Mouse (Mus musculus) limb, embryonic 13.5 days (tissue): ENCODE data around the gene Lrig2. TPM values are rescaled to one million over a fixed set of nuclear protein-coding genes. Genes with fewer than 3 reads are reported as not detected.

Experiments used
- ATAC-seq: fragments of 200-750 bp; cut with Nextera tagmentation; 2 replicates; pipeline ENCODE4 v1.8.0; 2017; ENCODE audit warnings: low read depth, moderate number of reproducible peaks, moderate TSS enrichment; ENCODE audit not compliant: low FRiP score
- H3K27ac ChIP-seq: fragments of 300-500 bp; sonication (generic); 2 replicates; pipeline ENCODE4 v1.5.1; 2015; ENCODE audit warnings: inconsistent platforms, mild to moderate bottlenecking, moderate library complexity
- H3K27me3 ChIP-seq: fragments of 300-500 bp; sonication (generic); 2 replicates; pipeline ENCODE4 v1.6.1; 2015; ENCODE audit warnings: mild to moderate bottlenecking, inconsistent platforms
- H3K36me3 ChIP-seq: fragments of 300-500 bp; sonication (generic); 2 replicates; pipeline ENCODE4 v1.6.1; 2015; ENCODE audit warnings: inconsistent platforms, mild to moderate bottlenecking, moderate library complexity
- H3K4me1 ChIP-seq: fragments of 300-500 bp; sonication (generic); 2 replicates; pipeline ENCODE4 v1.6.1; 2015; ENCODE audit warnings: inconsistent platforms
- H3K4me2 ChIP-seq: fragments of 300-500 bp; sonication (generic); replicated peaks from 2 replicates; pipeline ENCODE4 v1.6.1; 2015; ENCODE audit warnings: inconsistent platforms, mild to moderate bottlenecking, moderate library complexity
- H3K4me3 ChIP-seq: fragments of 300-500 bp; sonication (generic); 2 replicates; pipeline ENCODE4 v1.5.1; 2015; ENCODE audit warnings: moderate library complexity, mild to moderate bottlenecking, inconsistent platforms
- H3K9ac ChIP-seq: fragments of 300-500 bp; sonication (generic); 2 replicates; pipeline ENCODE4 v1.6.1; 2015; ENCODE audit warnings: mild to moderate bottlenecking, inconsistent platforms
- H3K9me3 ChIP-seq: fragments of 300-500 bp; sonication (generic); 2 replicates; pipeline ENCODE4 v1.6.1; 2016; ENCODE audit warnings: inconsistent platforms
- WGBS: fragments of 180-500 bp; shearing (Covaris S2); methylation state at CpG from one replicate; pipeline ENCODE4 v1.1.7; 2015; 5-methylcytosine and 5-hydroxymethylcytosine counted together
- polyA plus RNA-seq: library from polyadenylated mRNA; unstranded; fragments of >200 nt; fragmentation: Nextera tagmentation; extraction: Ambion mirVana; gene quantifications from 2 replicates; pipeline ENCODE4 v1.2.1, GENCODE M21; 2015

Lrig2 gene
- polyA plus RNA-seq, 1 experiment from 2014 or later, result 21.5 TPM

DNA sequence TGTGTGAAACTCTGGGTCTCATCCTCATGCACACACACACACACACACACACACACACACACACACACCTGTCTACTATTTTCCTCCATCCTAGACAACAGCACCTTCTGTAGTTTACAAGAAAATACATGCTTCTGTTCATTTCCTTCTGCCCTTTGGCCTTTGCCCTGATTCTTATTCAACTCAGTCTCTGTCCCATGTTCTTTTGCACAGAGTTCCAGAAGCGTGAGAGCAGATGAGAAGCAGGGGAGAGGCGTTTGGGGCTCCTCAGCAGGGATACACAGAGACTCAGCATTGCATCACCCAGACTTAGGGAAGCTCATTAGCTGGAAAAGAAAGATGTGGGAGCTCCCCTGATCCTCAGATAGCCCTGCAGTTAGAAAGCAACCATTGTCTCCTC, 13.8 kb upstream of the Lrig2 start:
- Histone ChIP-seq H3K4me3 (no peak overlapping the region), H3K4me2 (no peak overlapping the region), H3K36me3 (no peaks in the 10 kb centered on the region), H3K9ac (no peak overlapping the region), H3K9me3 (no peaks in the 10 kb centered on the region), H3K27me3 (no peaks in the 10 kb centered on the region), H3K27ac (no peak overlapping the region), H3K4me1 (no peaks in the 10 kb centered on the region)
- WGBS, result 40% methylated on average over 2 of the region's 2 CpGs
- no peak for ATAC-seq

DNA sequence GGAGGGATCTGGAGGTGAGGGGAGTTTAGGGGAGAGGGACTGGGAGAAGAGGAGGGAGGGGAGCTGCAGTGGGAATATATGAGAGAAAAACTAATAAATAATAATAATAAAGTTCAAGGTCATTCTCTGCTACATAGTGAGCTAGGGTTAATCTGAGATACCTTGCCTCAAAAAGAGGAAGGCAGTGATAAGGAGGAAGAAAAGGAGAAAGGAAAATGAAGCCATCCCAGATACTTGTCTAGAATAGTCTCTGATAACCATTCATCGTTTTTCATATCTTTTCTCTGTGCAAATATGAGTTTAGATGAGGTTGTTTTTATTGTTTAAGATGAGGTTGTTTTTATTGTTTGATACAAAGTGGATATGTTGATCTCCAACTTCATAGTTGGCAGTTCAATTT, 13.3 kb upstream of the Lrig2 start:
- Histone ChIP-seq H3K9me3 (no peaks in the 10 kb centered on the region), H3K27me3 (no peaks in the 10 kb centered on the region), H3K36me3 (no peaks in the 10 kb centered on the region), H3K27ac (no peak overlapping the region), H3K4me2 (no peak overlapping the region), H3K4me1 (no peaks in the 10 kb centered on the region), H3K9ac (no peak overlapping the region), H3K4me3 (no peak overlapping the region)
- ATAC-seq, result no peak
- WGBS, result 73% methylated on average over 1 of the region's 1 CpGs

GRCm38 (mm10) chr3:104523333-104523871, 11.7 kb upstream of the Lrig2 start:
- Histone ChIP-seq H3K27me3 (no peaks in the 10 kb centered on the region), H3K9ac (no peak overlapping the region), H3K4me3 (no peak overlapping the region), H3K27ac (no peak overlapping the region), H3K4me2 (no peak overlapping the region), H3K4me1 (no peaks in the 10 kb centered on the region), H3K9me3 (no peaks in the 10 kb centered on the region), H3K36me3 (no peaks in the 10 kb centered on the region)
- no peak for ATAC-seq
- WGBS, result 75% methylated on average over 4 of the region's 4 CpGs

- H3K9ac ChIP-seq, result no peak overlapping the region
- no peaks in the 10 kb centered on the region for H3K9me3 ChIP-seq
- no peaks in the 10 kb centered on the region for H3K4me1 ChIP-seq
- no peaks in the 10 kb centered on the region for H3K36me3 ChIP-seq
- no peak for ATAC-seq
- H3K4me2 ChIP-seq, result no peak overlapping the region
- 44% methylated on average over 3 of the region's 3 CpGs for WGBS
- no peak overlapping the region for H3K27ac ChIP-seq
- H3K27me3 ChIP-seq, result no peaks in the 10 kb centered on the region
- H3K4me3 ChIP-seq, result no peak overlapping the region
Measured at GRCm38 (mm10) chr3:104521341-104521924, 9.7 kb upstream of the Lrig2 start.

- no peak for ATAC-seq
- WGBS, result 72% methylated on average over 3 of the region's 3 CpGs
- H3K9ac ChIP-seq, result no peak overlapping the region
Measured at GRCm38 (mm10) chr3:104520471-104520870, 8.8 kb upstream of the Lrig2 start.

DNA sequence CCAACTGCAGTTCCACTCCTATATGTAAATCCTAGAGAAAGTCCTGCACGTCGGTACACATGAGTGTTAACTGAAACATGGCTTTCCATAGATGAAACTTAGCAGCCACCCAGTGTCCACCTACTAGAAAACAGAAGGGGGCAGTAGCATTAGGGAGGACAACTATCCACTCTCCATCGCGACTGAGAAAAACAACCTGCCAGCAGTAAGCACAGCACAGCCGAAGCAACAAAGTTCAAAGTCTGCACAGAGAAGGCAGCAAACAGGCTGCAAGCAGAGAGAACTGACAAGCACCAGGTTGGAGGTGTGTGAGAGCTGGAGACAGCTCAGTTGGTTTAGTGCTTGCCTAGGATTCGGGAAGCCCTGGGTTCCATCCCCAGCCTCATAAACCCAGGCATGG, 7.2 kb upstream of the Lrig2 start:
- Histone ChIP-seq H3K27me3 (no peaks in the 10 kb centered on the region), H3K4me3 (no peak overlapping the region), H3K36me3 (no peaks in the 10 kb centered on the region), H3K4me1 (no peaks in the 10 kb centered on the region), H3K9me3 (no peaks in the 10 kb centered on the region), H3K27ac (no peak overlapping the region), H3K4me2 (no peak overlapping the region), H3K9ac (no peak overlapping the region)
- 56% methylated on average over 6 of the region's 6 CpGs for WGBS
- ATAC-seq, result no peak

More at GRCm38 (mm10) chr3:104520471-104520870, 8.8 kb upstream of the Lrig2 start:
- no peaks in the 10 kb centered on the region for H3K4me1 ChIP-seq
- H3K27ac ChIP-seq, result no peak overlapping the region
- no peaks in the 10 kb centered on the region for H3K36me3 ChIP-seq
- H3K9me3 ChIP-seq, result no peaks in the 10 kb centered on the region
- no peak overlapping the region for H3K4me3 ChIP-seq
- H3K4me2 ChIP-seq, result no peak overlapping the region
- H3K27me3 ChIP-seq, result no peaks in the 10 kb centered on the region

DNA sequence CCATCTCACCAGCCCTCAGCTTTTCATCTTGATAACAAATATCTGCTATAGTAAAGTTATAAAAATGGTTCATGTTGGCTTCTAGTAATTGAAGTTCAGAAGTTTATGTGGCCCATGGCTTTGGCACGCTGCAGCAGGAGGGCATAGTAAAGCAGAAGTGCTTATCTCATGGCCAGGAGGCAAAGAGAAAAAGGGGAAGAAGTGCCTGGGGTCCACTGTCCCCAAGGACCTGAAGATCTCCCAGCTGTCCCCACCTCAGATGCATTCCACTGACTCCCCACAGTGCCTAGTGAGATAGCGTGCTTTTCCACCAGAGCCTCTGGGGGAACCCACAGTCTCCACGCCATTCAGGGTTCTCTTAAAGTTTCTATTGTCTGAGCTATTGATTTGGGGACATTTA, 6.7 kb upstream of the Lrig2 start:
- WGBS, result 80% methylated on average over 3 of the region's 3 CpGs

DNA sequence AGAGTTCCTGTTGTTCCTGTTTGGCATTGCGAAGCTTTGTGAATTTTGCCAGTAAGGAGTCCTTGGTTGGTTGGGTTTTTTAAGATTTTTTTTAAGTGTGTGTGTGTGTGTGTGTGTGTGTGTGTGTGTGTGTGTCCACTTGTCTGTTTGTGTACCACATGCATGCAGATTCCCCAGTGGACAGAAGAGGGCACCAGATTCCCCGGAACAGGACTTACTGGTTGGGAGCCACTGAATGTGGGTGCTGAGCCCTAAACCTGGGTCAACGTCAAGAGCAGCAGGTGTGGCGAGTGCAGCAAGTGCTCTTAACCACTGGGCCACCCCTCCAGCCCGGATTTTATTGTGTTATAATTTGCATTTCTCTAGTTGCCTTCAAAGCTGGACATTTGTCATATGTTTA, 5.4 kb upstream of the Lrig2 start:
- no peak for ATAC-seq
- H3K27me3 ChIP-seq, result no peaks in the 10 kb centered on the region
- H3K4me3 ChIP-seq, result no peak overlapping the region
- H3K36me3 ChIP-seq, result no peaks in the 10 kb centered on the region
- no peaks in the 10 kb centered on the region for H3K9me3 ChIP-seq
- H3K9ac ChIP-seq, result no peak overlapping the region
- WGBS, result 82% methylated on average over 5 of the region's 5 CpGs
- no peak overlapping the region for H3K4me2 ChIP-seq
- peaks cover 7% of the 10 kb centered on the region; the same call in 1 of the 2 replicates for H3K4me1 ChIP-seq
- no peak overlapping the region for H3K27ac ChIP-seq

More for the DNA sequence above, 6.7 kb upstream of the Lrig2 start:
- Histone ChIP-seq H3K27ac (no peak overlapping the region), H3K9me3 (no peaks in the 10 kb centered on the region), H3K36me3 (no peaks in the 10 kb centered on the region), H3K27me3 (no peaks in the 10 kb centered on the region), H3K4me2 (no peak overlapping the region), H3K4me1 (no peaks in the 10 kb centered on the region), H3K9ac (no peak overlapping the region), H3K4me3 (no peak overlapping the region)
- no peak for ATAC-seq

GRCm38 (mm10) chr3:104514510-104514909, 2.8 kb upstream of the Lrig2 start:
- Histone ChIP-seq H3K4me3 (no peak overlapping the region), H3K9ac (no peak overlapping the region), H3K27me3 (no peaks in the 10 kb centered on the region), H3K9me3 (no peaks in the 10 kb centered on the region), H3K4me1 (peaks cover 15% of the 10 kb centered on the region), H3K4me2 (no peak overlapping the region), H3K27ac (no peak overlapping the region), H3K36me3 (no peaks in the 10 kb centered on the region)
- ATAC-seq, result no peak
- 76% methylated on average over 2 of the region's 2 CpGs for WGBS

DNA sequence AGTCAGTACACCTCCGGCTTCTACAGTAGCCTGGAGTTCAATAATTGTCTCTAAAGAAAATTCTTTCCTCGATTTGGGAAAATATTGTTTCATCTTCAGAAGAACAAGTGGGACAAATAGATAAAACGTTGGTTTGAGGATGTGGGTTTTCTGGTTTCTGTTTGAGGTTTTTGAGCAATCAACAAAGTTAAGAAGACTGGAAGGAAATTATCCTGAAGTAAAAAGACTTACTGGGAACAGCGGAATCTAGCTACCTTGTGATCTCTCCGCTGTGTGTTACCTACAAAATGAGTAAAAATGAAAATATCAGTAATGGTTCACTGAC, 668 bp upstream of the Lrig2 start:
- Histone ChIP-seq H3K9ac (peak overlapping the region; percentile 68; the same call in 1 of the 2 replicates), H3K4me3 (peak overlapping the region; percentile 96), H3K36me3 (no peaks in the 10 kb centered on the region), H3K9me3 (no peaks in the 10 kb centered on the region), H3K27me3 (no peaks in the 10 kb centered on the region), H3K4me1 (peaks cover 22% of the 10 kb centered on the region), H3K4me2 (peak overlapping the region; percentile 69), H3K27ac (peak overlapping the region; percentile 87)
- ATAC-seq, result no peak
- WGBS, result 24% methylated on average over 5 of the region's 5 CpGs

DNA sequence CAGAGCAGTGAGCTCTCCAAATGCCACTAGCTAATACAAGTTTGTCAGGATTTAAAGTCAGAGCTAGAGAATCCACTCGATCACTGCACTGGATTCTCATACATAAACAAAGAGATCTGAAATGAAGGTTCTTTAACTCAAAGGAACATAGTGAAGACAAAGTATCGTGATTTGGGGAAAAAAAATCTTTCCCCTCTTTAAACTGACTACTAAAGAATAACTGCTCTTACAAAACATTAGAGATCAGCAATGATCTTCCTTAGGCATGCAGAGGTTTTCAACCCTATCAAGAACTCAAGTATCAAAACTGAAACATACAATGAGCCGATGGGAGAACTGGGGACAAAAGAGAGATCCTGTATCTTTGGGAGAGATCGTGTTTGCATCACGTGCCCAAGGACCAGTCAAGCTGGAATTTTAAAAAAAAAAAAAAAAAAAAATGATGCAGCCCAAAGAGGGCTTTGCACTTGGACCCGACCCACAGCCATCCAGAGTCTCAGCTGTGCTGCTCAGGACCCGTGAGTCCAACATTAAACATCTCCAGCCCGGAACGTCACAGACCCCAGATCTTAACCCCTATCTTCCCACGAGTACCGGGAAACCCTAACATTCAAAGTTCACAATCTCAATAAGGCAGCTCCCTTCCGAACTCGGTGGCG, 818 bp downstream of the Lrig2 start:
- under 1% methylated on average over 14 of the region's 14 CpGs for WGBS
- Histone ChIP-seq H3K27me3 (no peaks in the 10 kb centered on the region), H3K4me1 (peaks cover 22% of the 10 kb centered on the region), H3K9me3 (no peaks in the 10 kb centered on the region), H3K27ac (peak overlapping the region; percentile 94), H3K4me2 (peak overlapping the region; percentile 68), H3K9ac (peak overlapping the region; percentile 91), H3K4me3 (peak overlapping the region; percentile 96), H3K36me3 (no peaks in the 10 kb centered on the region)
- peak; percentile 3; the same call in 1 of the 2 replicates for ATAC-seq

GRCm38 (mm10) chr3:104501648-104502047, 10.1 kb downstream of the Lrig2 start:
- Histone ChIP-seq H3K4me1 (no peaks in the 10 kb centered on the region), H3K4me2 (no peak overlapping the region), H3K4me3 (no peak overlapping the region), H3K9ac (no peak overlapping the region), H3K36me3 (peaks cover 3% of the 10 kb centered on the region), H3K27ac (no peak overlapping the region), H3K27me3 (no peaks in the 10 kb centered on the region), H3K9me3 (no peaks in the 10 kb centered on the region)
- 74% methylated on average over 2 of the region's 2 CpGs for WGBS
- no peak for ATAC-seq

DNA sequence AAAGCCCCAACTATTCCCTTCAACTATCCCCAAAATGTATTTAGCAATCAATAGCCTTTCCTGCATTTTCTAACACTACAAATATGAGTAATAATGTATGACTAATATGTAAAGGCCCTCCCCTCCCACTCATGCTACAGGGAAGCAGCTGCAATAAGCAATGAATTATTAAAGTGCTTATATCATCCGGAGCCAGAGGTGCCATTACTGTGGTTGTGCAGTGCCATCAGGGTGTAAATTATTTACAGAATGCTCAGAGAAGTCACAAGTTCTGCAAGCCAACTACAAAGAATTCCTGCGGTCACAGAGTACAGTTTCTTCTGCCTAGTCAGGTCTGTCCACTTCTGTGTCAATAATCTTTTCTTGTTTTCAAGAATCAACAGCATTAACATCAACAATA, 10.8 kb downstream of the Lrig2 start:
- Histone ChIP-seq H3K27me3 (no peaks in the 10 kb centered on the region), H3K4me3 (no peak overlapping the region), H3K9me3 (no peaks in the 10 kb centered on the region), H3K27ac (no peak overlapping the region), H3K4me2 (no peak overlapping the region), H3K9ac (no peak overlapping the region), H3K4me1 (no peaks in the 10 kb centered on the region), H3K36me3 (peaks cover 10% of the 10 kb centered on the region)
- whole genome bisulfite sequencing, result 84% methylated on average over 2 of the region's 2 CpGs
- no peak for ATAC-seq
